Mouse (Mus musculus) small intestine, adult 2 months (tissue): Measurements from ENCODE around the gene Esrrg. TPM values are rescaled to one million over a fixed set of nuclear protein-coding genes. Genes with fewer than 3 reads are reported as not detected.

ENCODE experiments used
- H3K27ac ChIP-seq: fragments of 200-500 bp; 2 replicates; pipeline ENCODE4 v1.5.1; 2012; ENCODE audit warnings: low read depth, low read length, control low read depth, inconsistent platforms; ENCODE audit not compliant: insufficient read depth
- H3K27me3 ChIP-seq: fragments of 200-500 bp; 2 replicates; pipeline ENCODE4 v1.6.1; 2012; ENCODE audit warnings: mild to moderate bottlenecking, moderate library complexity, low read length, inconsistent platforms; ENCODE audit not compliant: control insufficient read depth, insufficient read depth
- H3K36me3 ChIP-seq: fragments of 200-500 bp; 2 replicates; pipeline ENCODE4 v1.6.1; 2012; ENCODE audit warnings: mild to moderate bottlenecking, low read length, control low read depth, inconsistent platforms; ENCODE audit not compliant: control insufficient read depth, insufficient read depth
- H3K4me1 ChIP-seq: fragments of 200-500 bp; 2 replicates; pipeline ENCODE4 v1.6.1; 2012; ENCODE audit warnings: low read length, inconsistent platforms, mixed read lengths; ENCODE audit not compliant: control insufficient read depth, insufficient read depth, insufficient read length
- H3K4me3 ChIP-seq: fragments of 200-500 bp; 2 replicates; pipeline ENCODE4 v1.5.1; 2012; ENCODE audit warnings: low read depth, mild to moderate bottlenecking, control low read depth, inconsistent platforms, low read length, moderate library complexity
- CTCF ChIP-seq: fragments of 200-500 bp; IDR thresholded peaks from 2 replicates; pipeline ENCODE4 v1.5.1; 2012; ENCODE audit warnings: low read depth, mild to moderate bottlenecking, control low read depth, inconsistent platforms, low read length, moderate library complexity, mixed read lengths; ENCODE audit not compliant: insufficient replicate concordance, insufficient read length; ENCODE audit errors: extremely low read depth
- POLR2A ChIP-seq: fragments of 200-500 bp; IDR thresholded peaks from 2 replicates; pipeline ENCODE4 v1.6.1; 2012; ENCODE audit warnings: low read depth, mild to moderate bottlenecking, control low read depth, inconsistent platforms, low read length, moderate library complexity
- WGBS: fragments of 180-500 bp; shearing (Covaris S2); methylation state at CpG from one replicate; pipeline ENCODE4 v1.1.7; 2018; 5-methylcytosine and 5-hydroxymethylcytosine counted together
- polyA plus RNA-seq: library from polyadenylated mRNA; depleted of rRNA; stranded (reverse); fragments of >200 nt; gene quantifications from 2 replicates; pipeline ENCODE4 v1.2.3, GENCODE M21; 2012

Gene Esrrg
- polyA plus RNA-seq, 1 experiment: 0.72 TPM

DNA sequence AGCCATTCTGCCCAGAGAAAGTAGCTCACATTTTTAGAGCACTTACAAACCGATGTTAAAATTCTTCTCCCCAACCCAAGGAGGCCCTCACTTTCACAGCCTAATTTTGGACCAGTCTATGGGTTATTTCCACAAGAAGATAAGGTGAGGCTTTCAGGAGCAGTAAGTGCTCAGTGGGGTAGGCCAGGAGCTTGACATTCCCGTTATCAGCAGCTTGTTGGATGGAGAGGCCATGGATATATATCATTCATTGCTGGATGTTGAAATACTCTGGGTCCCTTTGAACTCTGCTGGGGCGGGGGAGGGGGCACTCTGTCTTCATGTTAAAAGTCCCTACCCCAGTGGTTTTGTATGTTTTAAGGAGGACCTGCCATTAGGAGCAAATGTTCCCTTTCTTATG is 494.6 kb downstream of the Esrrg start:
- 61% methylated on average over 3 of the region's 3 CpGs for WGBS
- Histone ChIP-seq H3K4me1 (no peaks in the 10 kb centered on the region), H3K27me3 (no peaks in the 10 kb centered on the region), H3K36me3 (no peaks in the 10 kb centered on the region), H3K27ac (no peak overlapping the region), H3K4me3 (no peak overlapping the region)
- TF ChIP-seq CTCF: no peak
- TF ChIP-seq POLR2A: no peak

DNA sequence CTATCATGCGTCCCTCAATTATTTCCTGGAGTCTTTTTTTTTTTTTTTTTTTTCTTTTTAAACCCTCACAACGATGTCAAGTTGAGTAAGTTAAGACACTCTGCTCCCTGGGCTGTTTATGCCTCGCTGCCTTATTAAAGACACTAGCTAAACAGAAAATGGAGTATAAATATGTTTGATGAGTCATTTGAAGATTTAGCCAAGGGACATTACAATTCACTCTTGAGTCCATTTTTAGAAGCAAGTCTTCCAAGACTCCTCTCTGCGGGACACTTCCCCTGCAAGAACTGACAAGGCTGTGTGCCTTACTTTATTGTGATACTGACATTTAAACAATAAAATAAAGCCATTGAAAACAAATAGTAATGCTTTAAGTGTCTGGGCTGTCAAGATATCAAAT is 496.9 kb downstream of the Esrrg start:
- Histone ChIP-seq H3K4me1 (no peaks in the 10 kb centered on the region), H3K27ac (no peak overlapping the region), H3K4me3 (no peak overlapping the region), H3K27me3 (no peaks in the 10 kb centered on the region), H3K36me3 (no peaks in the 10 kb centered on the region)
- 68% methylated on average over 4 of the region's 4 CpGs for WGBS
- TF ChIP-seq POLR2A (no peak), CTCF (no peak)

- Histone ChIP-seq H3K27ac (no peak overlapping the region), H3K4me3 (no peak overlapping the region), H3K27me3 (no peaks in the 10 kb centered on the region), H3K36me3 (no peaks in the 10 kb centered on the region), H3K4me1 (no peaks in the 10 kb centered on the region)
- TF ChIP-seq POLR2A (no peak), CTCF (no peak)
- WGBS: 52% methylated on average over 6 of the region's 6 CpGs
These were observed 499.4 kb downstream of the Esrrg start for GRCm38 (mm10) chr1:188107946-188108345.

- Histone ChIP-seq H3K27ac (no peak overlapping the region), H3K27me3 (no peaks in the 10 kb centered on the region), H3K4me3 (no peak overlapping the region), H3K4me1 (no peaks in the 10 kb centered on the region), H3K36me3 (no peaks in the 10 kb centered on the region)
- no peak for TF ChIP-seq POLR2A
- TF ChIP-seq CTCF: no peak
- WGBS: 83% methylated on average over 3 of the region's 3 CpGs
These were observed 503.0 kb downstream of the Esrrg start for GRCm38 (mm10) chr1:188111552-188111951.

DNA sequence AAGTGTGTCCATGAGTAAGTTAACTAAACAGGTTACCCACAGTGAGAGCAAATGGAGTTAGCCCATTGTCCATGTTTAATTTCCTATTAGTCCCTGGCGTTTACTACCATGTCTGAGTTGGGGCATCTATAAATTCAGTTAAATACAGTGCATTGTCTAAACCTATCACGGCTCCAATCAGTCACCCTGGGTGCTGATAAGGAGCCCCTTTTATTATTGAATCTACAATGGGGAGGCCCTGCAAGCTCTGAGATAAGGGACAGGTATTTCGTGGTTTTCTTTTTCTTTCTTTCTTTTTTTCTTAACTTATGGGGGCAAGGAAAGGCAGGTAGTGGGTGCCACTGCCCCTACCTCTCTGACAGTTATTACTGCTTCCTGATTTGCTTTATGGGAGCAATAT is 504.6 kb downstream of the Esrrg start:
- 32% methylated on average over 3 of the region's 3 CpGs for WGBS
- Histone ChIP-seq H3K27me3 (no peaks in the 10 kb centered on the region), H3K36me3 (no peaks in the 10 kb centered on the region), H3K4me3 (no peak overlapping the region), H3K27ac (no peak overlapping the region), H3K4me1 (no peaks in the 10 kb centered on the region)
- TF ChIP-seq POLR2A: no peak
- TF ChIP-seq CTCF: no peak

- Histone ChIP-seq H3K27me3 (no peaks in the 10 kb centered on the region), H3K27ac (no peak overlapping the region), H3K4me1 (no peaks in the 10 kb centered on the region), H3K4me3 (no peak overlapping the region), H3K36me3 (no peaks in the 10 kb centered on the region)
- 60% methylated on average over 3 of the region's 3 CpGs for WGBS
- TF ChIP-seq POLR2A (no peak), CTCF (no peak)
These were observed 509.5 kb downstream of the Esrrg start for GRCm38 (mm10) chr1:188118125-188118524.

GRCm38 (mm10) chr1:188119806-188120205 is 511.2 kb downstream of the Esrrg start:
- Histone ChIP-seq H3K27ac (no peak overlapping the region), H3K27me3 (no peaks in the 10 kb centered on the region), H3K4me3 (no peak overlapping the region), H3K4me1 (no peaks in the 10 kb centered on the region), H3K36me3 (no peaks in the 10 kb centered on the region)
- no peak for TF ChIP-seq POLR2A
- no peak for TF ChIP-seq CTCF
- WGBS: 87% methylated on average over 8 of the region's 8 CpGs
